Mouse (Mus musculus): Measurements from ENCODE around the gene Nap1l5.
"Not testable (repeated sequence)": the region's sequence is repeated elsewhere in the genome, so short reads cannot be mapped to it uniquely, and the experiment has no call there.

The Nap1l5 gene

GRCm38 (mm10) chr6:58907336-58907735 lies 460 bp upstream of the Nap1l5 start:
- DNase-seq (ENCODE audit: extremely low read depth, low read depth) = no peak

- DNase-seq (ENCODE audit: extremely low read depth, low read depth) = no peak
Observed at GRCm38 (mm10) chr6:58904551-58904950, 2.3 kb downstream of the Nap1l5 start.

- no peak for DNase-seq (ENCODE audit: extremely low read depth, low read depth)
Observed at GRCm38 (mm10) chr6:58903171-58903570, 3.7 kb downstream of the Nap1l5 start.

GRCm38 (mm10) chr6:58900536-58900935 lies 6.3 kb downstream of the Nap1l5 start:
- no peak for DNase-seq (ENCODE audit: extremely low read depth, low read depth)

- no peak for DNase-seq (ENCODE audit: extremely low read depth, low read depth)
Observed at GRCm38 (mm10) chr6:58899076-58899475, 7.8 kb downstream of the Nap1l5 start.

GRCm38 (mm10) chr6:58896648-58897047 lies 10.2 kb downstream of the Nap1l5 start:
- no peak for DNase-seq (ENCODE audit: extremely low read depth, low read depth)

- DNase-seq (ENCODE audit: extremely low read depth, low read depth) = no peak
Observed at GRCm38 (mm10) chr6:58894994-58895393, 11.9 kb downstream of the Nap1l5 start.

- no peak for DNase-seq (ENCODE audit: extremely low read depth, low read depth)
Observed at GRCm38 (mm10) chr6:58893307-58893706, 13.6 kb downstream of the Nap1l5 start.

GRCm38 (mm10) chr6:58889917-58890316 lies 17.0 kb downstream of the Nap1l5 start:
- peak; percentile 28 for DNase-seq (ENCODE audit: extremely low read depth, low read depth)

- peak; percentile 27 for DNase-seq (ENCODE audit: extremely low read depth, low read depth)
Observed at GRCm38 (mm10) chr6:58882271-58882670, 24.6 kb downstream of the Nap1l5 start.

GRCm38 (mm10) chr6:58881363-58881762 lies 25.5 kb downstream of the Nap1l5 start:
- DNase-seq (ENCODE audit: extremely low read depth, low read depth) = peak; percentile 19

- peak; percentile 50 for DNase-seq (ENCODE audit: extremely low read depth, low read depth)
Observed at GRCm38 (mm10) chr6:58880861-58881260, 26.0 kb downstream of the Nap1l5 start.

GRCm38 (mm10) chr6:58879987-58880386 lies 26.9 kb downstream of the Nap1l5 start:
- DNase-seq (ENCODE audit: extremely low read depth, low read depth) = no peak

GRCm38 (mm10) chr6:58879572-58879971 lies 27.3 kb downstream of the Nap1l5 start:
- DNase-seq (ENCODE audit: extremely low read depth, low read depth) = no peak

GRCm38 (mm10) chr6:58867858-58868257 lies 39.0 kb downstream of the Nap1l5 start:
- not testable (repeated sequence) for DNase-seq (ENCODE audit: extremely low read depth, low read depth)

GRCm38 (mm10) chr6:58863631-58864235 lies 43.1 kb downstream of the Nap1l5 start:
- no peak for DNase-seq (ENCODE audit: extremely low read depth, low read depth)

- DNase-seq (ENCODE audit: extremely low read depth, low read depth) = no peak
Observed at GRCm38 (mm10) chr6:58862446-58862993, 44.4 kb downstream of the Nap1l5 start.

GRCm38 (mm10) chr6:58859517-58859916 lies 47.4 kb downstream of the Nap1l5 start:
- no peak for DNase-seq (ENCODE audit: extremely low read depth, low read depth)

GRCm38 (mm10) chr6:58856494-58856893 lies 50.4 kb downstream of the Nap1l5 start:
- DNase-seq (ENCODE audit: extremely low read depth, low read depth) = no peak

GRCm38 (mm10) chr6:58855676-58856367 lies 51.1 kb downstream of the Nap1l5 start:
- DNase-seq (ENCODE audit: extremely low read depth, low read depth) = no peak
